Mouse (Mus musculus) embryonic facial prominence, embryonic 11.5 days (tissue): ENCODE results near the gene Rab6b. TPM values are rescaled to one million over a fixed set of nuclear protein-coding genes. Genes with fewer than 3 reads are reported as not detected.

Experiments used
- ATAC-seq: fragments of 200-750 bp; cut with Nextera tagmentation; replicated peaks from 2 replicates; pipeline ENCODE4 v1.8.0; 2017; ENCODE audit warnings: low read depth; ENCODE audit not compliant: insufficient number of reproducible peaks, low FRiP score, low TSS enrichment
- DNase-seq: peaks from one replicate; pipeline ENCODE4 v3.0.0-alpha.2; 2015; ENCODE audit warnings: low spot score
- H3K27ac ChIP-seq: fragments of 300-500 bp; sonication (generic); replicated peaks from 2 replicates; pipeline ENCODE4 v1.5.1; 2014; ENCODE audit warnings: mild to moderate bottlenecking, low read depth, low read length, control low read depth
- H3K27me3 ChIP-seq: fragments of 300-500 bp; sonication (generic); 2 replicates; pipeline ENCODE4 v1.6.1; 2014; ENCODE audit warnings: mild to moderate bottlenecking, low read length, moderate library complexity, mixed read lengths; ENCODE audit not compliant: control insufficient read depth, insufficient read depth
- H3K36me3 ChIP-seq: fragments of 300-500 bp; sonication (generic); replicated peaks from 2 replicates; pipeline ENCODE4 v1.6.1; 2014; ENCODE audit warnings: low read depth, mild to moderate bottlenecking, low read length, moderate library complexity, mixed read lengths; ENCODE audit not compliant: control insufficient read depth, insufficient read depth
- H3K4me1 ChIP-seq: fragments of 300-500 bp; sonication (generic); 2 replicates; pipeline ENCODE4 v1.6.1; 2014; ENCODE audit warnings: low read length, mixed read lengths; ENCODE audit not compliant: control insufficient read depth, insufficient read depth
- H3K4me2 ChIP-seq: fragments of 300-500 bp; sonication (generic); 2 replicates; pipeline ENCODE4 v1.6.1; 2014; ENCODE audit warnings: low read depth, mild to moderate bottlenecking, control low read depth, low read length, moderate library complexity
- H3K4me3 ChIP-seq: fragments of 300-500 bp; sonication (generic); 2 replicates; pipeline ENCODE4 v1.5.1; 2014; ENCODE audit warnings: low read depth, low read length, control low read depth
- H3K9ac ChIP-seq: fragments of 300-500 bp; sonication (generic); replicated peaks from 2 replicates; pipeline ENCODE4 v1.6.1; 2014; ENCODE audit warnings: mild to moderate bottlenecking, control low read depth, low read length
- H3K9me3 ChIP-seq: fragments of 300-500 bp; sonication (generic); replicated peaks from 2 replicates; pipeline ENCODE4 v1.6.1; 2016; ENCODE audit warnings: mild to moderate bottlenecking, low read length, inconsistent platforms, mixed read lengths; ENCODE audit not compliant: control insufficient read depth
- WGBS: fragments of 180-500 bp; shearing (Covaris S2); extraction: QIAGEN DNeasy Blood & Tissue Kit; methylation state at CpG from one replicate; pipeline ENCODE4 v1.1.7; 2014; 5-methylcytosine and 5-hydroxymethylcytosine counted together
- polyA plus RNA-seq: library from polyadenylated mRNA; unstranded; fragments of >200 nt; fragmentation: Nextera tagmentation; extraction: Ambion mirVana; gene quantifications from 2 replicates; pipeline ENCODE4 v1.2.1, GENCODE M21; 2014

Rab6b gene
- polyA plus RNA-seq, 1 experiment from 2014 or later = 6.0 TPM

- H3K36me3 ChIP-seq = no peaks in the 10 kb centered on the region
- H3K9ac ChIP-seq = no peak overlapping the region
- 89% methylated on average over 15 of the region's 15 CpGs for WGBS
- H3K27ac ChIP-seq = no peak overlapping the region
- ATAC-seq = no peak
- no peaks in the 10 kb centered on the region for H3K9me3 ChIP-seq
- no peak overlapping the region for H3K4me3 ChIP-seq
- H3K4me1 ChIP-seq = no peaks in the 10 kb centered on the region
- no peaks in the 10 kb centered on the region for H3K27me3 ChIP-seq
- no peak overlapping the region for H3K4me2 ChIP-seq
- no peak for DNase-seq
These were observed 115.2 kb downstream of the Rab6b start for GRCm38 (mm10) chr9:103226806-103227205.

- Histone ChIP-seq H3K4me2 (no peak overlapping the region), H3K27ac (no peak overlapping the region), H3K9me3 (no peaks in the 10 kb centered on the region), H3K27me3 (no peaks in the 10 kb centered on the region), H3K36me3 (no peaks in the 10 kb centered on the region), H3K9ac (no peak overlapping the region), H3K4me1 (no peaks in the 10 kb centered on the region), H3K4me3 (no peak overlapping the region)
- ATAC-seq = no peak
- WGBS = 92% methylated on average over 16 of the region's 16 CpGs
- DNase-seq = no peak
These were observed 116.2 kb downstream of the Rab6b start for GRCm38 (mm10) chr9:103227760-103228159.

- ATAC-seq (no peak), DNase-seq (no peak)
- Histone ChIP-seq H3K27ac (no peak overlapping the region), H3K9me3 (no peaks in the 10 kb centered on the region), H3K4me3 (no peak overlapping the region), H3K4me2 (no peak overlapping the region), H3K9ac (no peak overlapping the region), H3K36me3 (no peaks in the 10 kb centered on the region), H3K4me1 (no peaks in the 10 kb centered on the region), H3K27me3 (no peaks in the 10 kb centered on the region)
- 77% methylated on average over 13 of the region's 13 CpGs for WGBS
These were observed 116.9 kb downstream of the Rab6b start for GRCm38 (mm10) chr9:103228370-103229003.

GRCm38 (mm10) chr9:103229037-103229867 is 117.7 kb downstream of the Rab6b start:
- WGBS = 86% methylated on average over 15 of the region's 15 CpGs
- no peak overlapping the region for H3K27ac ChIP-seq
- DNase-seq (no peak), ATAC-seq (no peak)
- no peak overlapping the region for H3K4me3 ChIP-seq
- no peaks in the 10 kb centered on the region for H3K9me3 ChIP-seq
- H3K9ac ChIP-seq = no peak overlapping the region
- no peaks in the 10 kb centered on the region for H3K36me3 ChIP-seq
- no peaks in the 10 kb centered on the region for H3K4me1 ChIP-seq
- H3K4me2 ChIP-seq = no peak overlapping the region
- H3K27me3 ChIP-seq = no peaks in the 10 kb centered on the region

- Histone ChIP-seq H3K4me1 (no peaks in the 10 kb centered on the region), H3K9ac (peak within 1 kb of the TSS; percentile 37), H3K27me3 (no peaks in the 10 kb centered on the region), H3K4me3 (0 out of 2 replicates have a peak within 1 kb of the TSS, but pooled peaks have one; percentile 0), H3K9me3 (no peaks in the 10 kb centered on the region), H3K4me2 (peak within 1 kb of the TSS; percentile 23), H3K27ac (no peak within 1 kb of the TSS), H3K36me3 (no peaks in the 10 kb centered on the region)
- WGBS = 44% methylated on average over 28 of the region's 29 CpGs
- peak; percentile 30 for DNase-seq
- no peak for ATAC-seq
These were observed 118.8 kb downstream of the Rab6b start, which contains the start of the genes Gm20425 and Trf for GRCm38 (mm10) chr9:103230151-103230951. TSS of gene Gm20425 (minus strand) at chr9:103230307. TSS of gene Trf (minus strand) at chr9:103230444.

- no peak overlapping the region for H3K9ac ChIP-seq
- DNase-seq (no peak), ATAC-seq (no peak)
- no peak overlapping the region for H3K4me3 ChIP-seq
- H3K4me1 ChIP-seq = no peaks in the 10 kb centered on the region; the same call in 1 of the 2 replicates
- no peaks in the 10 kb centered on the region for H3K36me3 ChIP-seq
- H3K9me3 ChIP-seq = no peaks in the 10 kb centered on the region
- H3K4me2 ChIP-seq = no peak overlapping the region
- H3K27ac ChIP-seq = no peak overlapping the region
- H3K27me3 ChIP-seq = no peaks in the 10 kb centered on the region
- WGBS = 79% methylated on average over 7 of the region's 7 CpGs
These were observed 120.8 kb downstream of the Rab6b start for GRCm38 (mm10) chr9:103232232-103233005.

GRCm38 (mm10) chr9:103233006-103233395 is 121.4 kb downstream of the Rab6b start:
- no peak overlapping the region for H3K4me2 ChIP-seq
- no peak overlapping the region for H3K4me3 ChIP-seq
- H3K4me1 ChIP-seq = no peaks in the 10 kb centered on the region; the same call in 1 of the 2 replicates
- no peaks in the 10 kb centered on the region for H3K27me3 ChIP-seq
- 58% methylated on average over 7 of the region's 7 CpGs for WGBS
- H3K9ac ChIP-seq = no peak overlapping the region
- no peak overlapping the region for H3K27ac ChIP-seq
- H3K9me3 ChIP-seq = no peaks in the 10 kb centered on the region
- no peak for ATAC-seq
- peak; percentile 10 for DNase-seq
- no peaks in the 10 kb centered on the region for H3K36me3 ChIP-seq
